Mouse (Mus musculus): ENCODE data around the gene Cfap97d1. TPM values are rescaled to one million over a fixed set of nuclear protein-coding genes. Genes with fewer than 3 reads are reported as not detected.
A peak's percentile ranks its signal among the peaks of the same experiment; 100 is the strongest.

Cfap97d1 gene
- total and polyA plus RNA-seq, 2 experiments from 2014 or later: not detected

DNA sequence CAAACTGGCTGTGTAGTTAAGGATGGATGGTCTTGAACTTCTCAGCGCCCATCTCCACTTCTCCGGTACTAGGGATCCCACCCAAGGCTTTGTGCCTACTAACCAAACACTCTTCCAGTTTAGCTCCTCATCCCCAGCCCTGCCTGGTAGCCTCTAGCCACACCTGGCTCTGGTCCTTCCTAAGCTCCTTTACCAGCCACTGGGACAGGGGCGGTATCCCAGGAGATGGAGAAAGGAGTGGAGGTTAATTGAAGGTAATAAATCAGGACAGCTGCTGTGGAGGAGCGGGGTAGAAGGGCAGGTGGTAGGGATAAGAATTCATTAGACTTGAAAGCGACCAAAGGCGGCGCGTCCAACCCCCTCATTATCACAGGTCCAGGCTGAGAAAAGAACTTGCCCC is 19.4 kb upstream of the Cfap97d1 start:
- ATAC-seq: no peak
- peak overlapping the region; percentile 88; the same call in 1 of the 2 replicates for H3K4me2 ChIP-seq (ENCODE audit: low read depth, low read length)
- no peaks in the 10 kb centered on the region for H3K36me3 ChIP-seq (ENCODE audit: insufficient read depth, low read length)
- 0 out of 2 replicates have a peak, but pooled peaks cover 4% of the 10 kb centered on the region for H3K4me1 ChIP-seq (ENCODE audit: insufficient read depth, low read length)
- no peaks in the 10 kb centered on the region for H3K9me3 ChIP-seq (ENCODE audit: low read length)
- no peak overlapping the region for H3K9ac ChIP-seq (replicated peaks; ENCODE audit: low read length)
- H3K27ac ChIP-seq: no peak overlapping the region
- H3K4me3 ChIP-seq (ENCODE audit: low read length): no peak overlapping the region
- 10% methylated on average over 8 of the region's 8 CpGs for WGBS
- DNase-seq (ENCODE audit: low spot score): no peak
- no peak for TF ChIP-seq CTCF (IDR thresholded peaks at IDR 0.05; ENCODE audit: low read depth)
- peaks cover 38% of the 10 kb centered on the region for H3K27me3 ChIP-seq (ENCODE audit: insufficient read depth, low read length)

DNA sequence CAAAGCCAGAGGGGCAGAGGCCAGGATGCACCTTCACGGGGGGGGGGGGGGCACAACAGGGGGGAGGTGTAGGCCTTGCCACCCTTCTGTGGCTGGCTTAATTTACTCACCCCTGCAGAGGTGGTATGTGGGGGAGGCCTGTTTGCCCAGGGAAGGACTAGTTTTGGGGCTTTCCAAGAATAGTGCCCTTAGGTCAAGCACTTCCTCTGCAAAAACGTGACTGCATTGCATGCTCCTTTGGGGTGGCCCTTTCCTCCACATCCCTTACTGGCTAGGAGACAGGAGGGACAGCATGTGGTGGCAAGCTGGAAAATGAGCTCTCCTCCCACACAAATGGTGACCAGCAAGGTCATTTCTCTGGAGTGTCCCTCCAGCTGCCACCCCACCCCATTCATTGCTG is 18.5 kb upstream of the Cfap97d1 start:
- no peak for TF ChIP-seq CTCF (IDR thresholded peaks at IDR 0.05; ENCODE audit: low read depth)
- 0 out of 2 replicates have a peak, but pooled peaks cover 4% of the 10 kb centered on the region for H3K4me1 ChIP-seq (ENCODE audit: insufficient read depth, low read length)
- 0% methylated on average over 2 of the region's 2 CpGs for WGBS
- H3K36me3 ChIP-seq (ENCODE audit: insufficient read depth, low read length): no peaks in the 10 kb centered on the region
- DNase-seq (ENCODE audit: low spot score): no peak
- no peak overlapping the region for H3K27ac ChIP-seq
- H3K4me3 ChIP-seq (ENCODE audit: low read length): no peak overlapping the region
- peaks cover 38% of the 10 kb centered on the region for H3K27me3 ChIP-seq (ENCODE audit: insufficient read depth, low read length)
- H3K9me3 ChIP-seq (ENCODE audit: low read length): no peaks in the 10 kb centered on the region
- H3K4me2 ChIP-seq (ENCODE audit: low read depth, low read length): no peak overlapping the region
- ATAC-seq: no peak
- H3K9ac ChIP-seq (replicated peaks; ENCODE audit: low read length): no peak overlapping the region

DNA sequence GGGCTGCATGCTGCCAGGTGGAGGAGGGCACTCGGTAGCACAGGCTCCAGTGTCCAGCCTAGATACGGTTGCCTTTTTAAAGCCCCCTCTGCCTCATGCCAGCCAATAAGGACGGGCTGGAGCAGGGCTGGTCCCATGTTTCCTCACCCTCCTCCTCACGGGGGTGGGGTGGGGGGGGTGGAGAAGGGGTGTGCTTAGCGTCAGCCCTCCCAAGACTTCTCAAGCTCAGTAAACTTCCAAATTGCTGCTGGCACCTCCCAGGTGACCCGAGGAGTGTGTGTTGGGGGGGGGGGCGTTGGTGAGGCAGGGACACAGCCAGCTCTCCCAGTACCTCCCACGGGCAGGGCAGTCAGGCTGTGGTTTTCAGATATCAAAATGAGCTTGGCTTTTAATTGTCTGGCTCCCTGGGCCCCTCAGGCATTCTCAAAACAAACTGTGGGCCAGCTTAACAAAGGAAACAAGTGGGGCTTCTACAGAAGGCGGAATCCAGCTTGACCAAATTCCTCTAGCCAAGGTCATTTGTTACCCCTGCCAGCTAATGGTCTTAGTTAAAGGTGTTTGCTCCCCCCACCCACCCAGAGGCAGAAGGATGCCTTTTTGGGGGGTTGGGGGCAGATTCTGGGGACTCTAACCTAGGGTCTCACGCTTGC is 17.0 kb upstream of the Cfap97d1 start, which contains the start of gene Sost:
Gene Sost, minus strand, starts transcription at position 51 of the 650 bp plus-strand sequence.
- Histone ChIP-seq H3K9ac (replicated peaks; ENCODE audit: low read length) (no peak within 1 kb of the TSS), H3K36me3 (ENCODE audit: insufficient read depth, low read length) (no peaks in the 10 kb centered on the region), H3K27me3 (ENCODE audit: insufficient read depth, low read length) (peaks cover 28% of the 10 kb centered on the region), H3K9me3 (ENCODE audit: low read length) (no peaks in the 10 kb centered on the region), H3K4me3 (ENCODE audit: low read length) (no peak within 1 kb of the TSS), H3K4me2 (ENCODE audit: low read depth, low read length) (no peak within 1 kb of the TSS), H3K27ac (no peak within 1 kb of the TSS), H3K4me1 (ENCODE audit: insufficient read depth, low read length) (0 out of 2 replicates have a peak, but pooled peaks cover 4% of the 10 kb centered on the region)
- 21% methylated on average over 9 of the region's 10 CpGs for WGBS
- DNase-seq (ENCODE audit: low spot score) (no peak), ATAC-seq (no peak)
- no peak for TF ChIP-seq CTCF (IDR thresholded peaks at IDR 0.05; ENCODE audit: low read depth)

DNA sequence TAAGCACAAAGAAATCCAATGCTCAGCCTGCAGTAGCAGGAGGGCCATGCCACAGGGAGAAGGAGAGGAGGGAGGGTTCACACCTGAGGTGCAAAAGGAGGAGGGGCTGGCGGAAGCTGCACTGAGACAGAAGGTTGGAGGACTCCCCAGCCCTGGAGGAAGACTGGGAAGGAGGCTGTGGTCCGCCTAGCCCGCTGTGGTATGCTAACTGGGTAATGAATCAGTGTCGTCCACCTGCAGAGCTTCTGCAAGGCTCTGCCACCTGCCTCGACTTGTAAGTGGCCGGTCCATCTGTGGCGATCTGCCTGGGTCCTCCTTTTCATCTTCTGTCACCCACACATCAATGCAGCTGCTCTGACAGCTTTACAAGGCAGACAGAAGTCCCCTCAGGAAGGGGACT is 15.8 kb upstream of the Cfap97d1 start:
- no peak for TF ChIP-seq CTCF (IDR thresholded peaks at IDR 0.05; ENCODE audit: low read depth)
- H3K4me3 ChIP-seq (ENCODE audit: low read length): no peak overlapping the region
- no peak overlapping the region for H3K4me2 ChIP-seq (ENCODE audit: low read depth, low read length)

DNA sequence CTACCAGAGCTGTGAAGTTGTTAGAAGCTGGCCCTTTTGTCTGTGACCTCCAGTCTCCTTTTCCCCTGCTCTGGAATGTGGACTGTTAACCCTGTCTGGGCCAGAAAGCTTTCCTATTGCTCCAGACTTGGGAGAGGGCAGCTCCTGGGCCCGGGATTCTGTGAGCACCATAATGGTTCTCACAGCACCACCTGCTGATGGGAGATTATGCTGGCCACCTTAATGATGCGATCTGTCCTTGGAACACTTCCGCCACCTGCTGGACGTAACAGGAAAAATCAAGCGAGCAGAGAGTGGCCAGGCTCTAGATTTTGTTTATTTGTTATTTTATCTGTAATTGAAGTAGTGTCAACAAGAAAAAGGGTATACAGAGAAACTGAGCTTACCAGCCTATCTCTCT is 15.3 kb upstream of the Cfap97d1 start:
- Histone ChIP-seq H3K9me3 (ENCODE audit: low read length) (no peaks in the 10 kb centered on the region), H3K27ac (no peak overlapping the region), H3K9ac (replicated peaks; ENCODE audit: low read length) (no peak overlapping the region), H3K4me2 (ENCODE audit: low read depth, low read length) (no peak overlapping the region), H3K4me3 (ENCODE audit: low read length) (no peak overlapping the region), H3K4me1 (ENCODE audit: insufficient read depth, low read length) (0 out of 2 replicates have a peak, but pooled peaks cover 4% of the 10 kb centered on the region), H3K36me3 (ENCODE audit: insufficient read depth, low read length) (no peaks in the 10 kb centered on the region), H3K27me3 (ENCODE audit: insufficient read depth, low read length) (peaks cover 26% of the 10 kb centered on the region)
- TF ChIP-seq CTCF (IDR thresholded peaks at IDR 0.05; ENCODE audit: low read depth): peak; percentile 96
- WGBS: under 1% methylated on average over 5 of the region's 5 CpGs
- peak; percentile 75 for ATAC-seq
- peak; percentile 94 for DNase-seq (ENCODE audit: low spot score)

More for the DNA sequence above, 15.8 kb upstream of the Cfap97d1 start:
- DNase-seq (ENCODE audit: low spot score): no peak
- ATAC-seq: no peak
- Histone ChIP-seq H3K9ac (replicated peaks; ENCODE audit: low read length) (no peak overlapping the region), H3K36me3 (ENCODE audit: insufficient read depth, low read length) (no peaks in the 10 kb centered on the region), H3K27me3 (ENCODE audit: insufficient read depth, low read length) (peaks cover 26% of the 10 kb centered on the region), H3K9me3 (ENCODE audit: low read length) (no peaks in the 10 kb centered on the region), H3K27ac (no peak overlapping the region), H3K4me1 (ENCODE audit: insufficient read depth, low read length) (0 out of 2 replicates have a peak, but pooled peaks cover 4% of the 10 kb centered on the region)
- 15% methylated on average over 7 of the region's 7 CpGs for WGBS

GRCm38 (mm10) chr11:101969835-101970234 is 14.2 kb upstream of the Cfap97d1 start:
- no peak overlapping the region for H3K27ac ChIP-seq
- H3K27me3 ChIP-seq (ENCODE audit: insufficient read depth, low read length): peaks cover 17% of the 10 kb centered on the region
- no peaks in the 10 kb centered on the region for H3K36me3 ChIP-seq (ENCODE audit: insufficient read depth, low read length)
- H3K4me2 ChIP-seq (ENCODE audit: low read depth, low read length): no peak overlapping the region
- WGBS: 82% methylated on average over 13 of the region's 13 CpGs
- DNase-seq (ENCODE audit: low spot score) (no peak), ATAC-seq (no peak)
- no peaks in the 10 kb centered on the region for H3K9me3 ChIP-seq (ENCODE audit: low read length)
- no peak overlapping the region for H3K9ac ChIP-seq (replicated peaks; ENCODE audit: low read length)
- no peak overlapping the region for H3K4me3 ChIP-seq (ENCODE audit: low read length)
- no peak for TF ChIP-seq CTCF (IDR thresholded peaks at IDR 0.05; ENCODE audit: low read depth)
- no peaks in the 10 kb centered on the region for H3K4me1 ChIP-seq (ENCODE audit: insufficient read depth, low read length)

DNA sequence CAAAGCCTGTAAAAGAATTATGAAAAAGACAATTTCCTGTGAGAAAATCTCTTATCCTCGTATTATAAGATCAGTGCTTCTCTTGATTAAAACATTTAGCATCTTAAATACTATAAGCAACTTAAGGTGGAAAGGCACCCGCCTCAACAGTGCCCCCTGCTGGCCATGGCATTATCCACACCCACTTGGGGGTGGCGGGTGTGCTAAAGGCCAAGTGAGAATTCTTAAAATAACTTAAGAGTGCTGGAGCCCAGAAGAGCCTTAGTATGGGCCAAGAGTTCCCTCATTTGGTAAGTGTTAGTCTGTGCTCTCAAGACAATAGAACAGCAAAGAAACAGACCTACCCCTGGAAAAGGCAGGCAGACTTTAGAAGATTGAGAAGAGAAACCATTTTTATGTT is 12.7 kb upstream of the Cfap97d1 start:
- WGBS: 47% methylated on average over 3 of the region's 3 CpGs
- DNase-seq (ENCODE audit: low spot score) (no peak), ATAC-seq (no peak)
- Histone ChIP-seq H3K27ac (no peak overlapping the region), H3K4me2 (ENCODE audit: low read depth, low read length) (no peak overlapping the region), H3K9me3 (ENCODE audit: low read length) (no peaks in the 10 kb centered on the region), H3K9ac (replicated peaks; ENCODE audit: low read length) (no peak overlapping the region), H3K4me1 (ENCODE audit: insufficient read depth, low read length) (no peaks in the 10 kb centered on the region), H3K27me3 (ENCODE audit: insufficient read depth, low read length) (peaks cover 2% of the 10 kb centered on the region), H3K4me3 (ENCODE audit: low read length) (no peak overlapping the region), H3K36me3 (ENCODE audit: insufficient read depth, low read length) (no peaks in the 10 kb centered on the region)
- peak; percentile 64 for TF ChIP-seq CTCF (IDR thresholded peaks at IDR 0.05; ENCODE audit: low read depth)
